Comparison of ENCODE assay signal across 9 mouse cellular contexts in the genomic region with DNA sequence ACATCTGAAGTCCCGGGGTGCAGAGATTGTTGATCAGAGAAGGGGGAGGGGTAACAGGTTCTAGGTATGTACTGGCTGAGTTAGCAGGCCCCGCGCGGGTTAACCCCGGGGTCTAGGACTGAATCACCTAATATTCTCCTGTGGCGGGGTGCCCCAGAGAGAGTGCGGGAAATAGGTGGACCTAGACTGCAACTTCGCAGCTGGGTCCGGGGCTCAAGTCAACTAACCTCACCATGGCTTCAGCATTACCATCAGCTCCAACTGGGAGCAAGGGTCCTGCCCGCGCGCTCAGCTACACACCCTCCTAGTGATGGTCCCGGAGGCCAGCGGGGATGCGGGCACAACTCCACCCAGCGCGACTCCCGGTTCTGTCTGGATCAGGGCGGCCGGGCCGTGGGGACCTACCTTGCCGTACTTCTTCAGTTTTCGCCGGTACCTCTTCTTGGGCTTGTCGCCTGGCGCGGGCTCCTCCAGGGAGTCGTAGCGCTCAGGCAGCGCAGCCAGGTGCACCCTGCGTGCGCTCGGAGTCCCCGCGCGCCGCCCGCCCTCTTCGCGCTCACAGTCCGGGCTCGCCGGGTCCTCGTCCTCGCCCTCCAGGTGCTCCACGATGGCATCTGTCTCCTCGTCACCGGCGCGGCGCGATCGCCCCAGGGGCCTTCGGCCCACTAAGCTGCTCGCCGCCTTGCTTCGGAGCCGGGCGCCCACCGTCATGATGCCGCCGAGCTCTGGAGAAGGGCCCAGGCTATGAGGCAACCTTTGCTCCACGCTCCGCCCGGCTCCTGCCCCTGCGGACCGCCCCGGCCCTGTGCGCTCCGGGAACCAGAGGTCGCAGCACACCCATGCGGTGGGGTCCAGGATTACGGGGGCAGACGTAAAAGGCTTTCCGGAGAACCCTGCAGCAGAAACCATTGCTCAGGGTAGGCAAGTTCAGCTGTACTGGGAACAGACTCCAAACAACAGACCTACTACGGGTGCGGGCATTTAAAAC. TPM values are rescaled to one million over a fixed set of nuclear protein-coding genes. Genes with fewer than 3 reads are reported as not detected.
DNase-seq lines count a peak whose midpoint lies in the region; ATAC-seq and TF ChIP-seq lines count a peak whose summit lies in the region.
"Had no signal": no experiment of that assay in that cellular context is flagged by ENCODE, and none has a peak within 500 bp of the region (broad histone marks: within the 10 kb centered on the region; RNA-seq: fewer than 3 reads in every experiment).

TSS of gene C130074G19Rik (minus strand) at position 938 of the 988 bp plus-strand sequence.

- peak; percentile 67 for ATAC-seq in forebrain, embryonic 13.5 days
- ATAC-seq in heart, postnatal 0 days (ENCODE audit: insufficient read depth, low read depth): peak; percentile 94
- ATAC-seq in lung, embryonic 14.5 days (ENCODE audit: insufficient read depth): peak; percentile 93

- no peak for TF ChIP-seq EP300 in heart, postnatal 0 days (IDR thresholded peaks at IDR 0.05; ENCODE audit: low read depth)

- 3% methylated on average over 75 of the region's 77 CpGs for WGBS in forebrain, embryonic 13.5 days
- 2% methylated on average over 71 of the region's 77 CpGs for WGBS in heart, postnatal 0 days
- 3% methylated on average over 77 of the region's 77 CpGs for WGBS in lung, embryonic 14.5 days

- no peaks in the 10 kb centered on the region for H3K36me3 ChIP-seq in forebrain, embryonic 13.5 days (ENCODE audit: poor library complexity, severe bottlenecking)
- H3K36me3 ChIP-seq in heart, postnatal 0 days (replicated peaks; ENCODE audit: control insufficient read depth, insufficient read depth, low read length): no peaks in the 10 kb centered on the region
- no peaks in the 10 kb centered on the region for H3K36me3 ChIP-seq in lung, embryonic 14.5 days (ENCODE audit: insufficient read depth)

- H3K4me2 ChIP-seq in forebrain, embryonic 13.5 days: peak within 1 kb of the TSS; percentile 77
- H3K4me2 ChIP-seq in heart, postnatal 0 days (ENCODE audit: low read depth, low read length): peak within 1 kb of the TSS; percentile 75
- peak within 1 kb of the TSS; percentile 79 for H3K4me2 ChIP-seq in lung, embryonic 14.5 days

- TF ChIP-seq CTCF in heart, postnatal 0 days (IDR thresholded peaks at IDR 0.05; ENCODE audit: low read depth): peak; percentile 69
- TF ChIP-seq CTCF in lung, embryonic 14.5 days (IDR thresholded peaks at IDR 0.05; ENCODE audit: low read depth): peak; percentile 68

- H3K9me3 ChIP-seq in forebrain, embryonic 13.5 days (replicated peaks): no peaks in the 10 kb centered on the region
- no peaks in the 10 kb centered on the region for H3K9me3 ChIP-seq in heart, postnatal 0 days (replicated peaks; ENCODE audit: control insufficient read depth, low read length)
- H3K9me3 ChIP-seq in lung, embryonic 14.5 days (ENCODE audit: low read depth, low read length): no peaks in the 10 kb centered on the region

- no peak within 1 kb of the TSS for H3K27ac ChIP-seq in forebrain, embryonic 13.5 days
- H3K27ac ChIP-seq in heart, postnatal 0 days (ENCODE audit: low read depth): no peak within 1 kb of the TSS
- no peak within 1 kb of the TSS for H3K27ac ChIP-seq in lung, embryonic 14.5 days (ENCODE audit: low read depth)

- peak within 1 kb of the TSS; percentile 46 for H3K4me3 ChIP-seq in forebrain, embryonic 13.5 days
- H3K4me3 ChIP-seq in heart, postnatal 0 days (ENCODE audit: low read depth, low read length): peak within 1 kb of the TSS; percentile 69
- H3K4me3 ChIP-seq in lung, embryonic 14.5 days (ENCODE audit: low read depth, low read length): peak within 1 kb of the TSS; percentile 51
- H3K4me3 ChIP-seq: myocyte had no signal

- H3K9ac ChIP-seq in forebrain, embryonic 13.5 days: peak within 1 kb of the TSS; percentile 65
- peak within 1 kb of the TSS; percentile 56 for H3K9ac ChIP-seq in heart, postnatal 0 days (replicated peaks; ENCODE audit: low read depth, low read length)
- H3K9ac ChIP-seq in lung, embryonic 14.5 days: peak within 1 kb of the TSS; percentile 53

- H3K27me3 ChIP-seq in forebrain, embryonic 13.5 days: peaks cover 40% of the 10 kb centered on the region
- H3K27me3 ChIP-seq in heart, postnatal 0 days (ENCODE audit: control insufficient read depth, insufficient read depth, low read length): peaks cover 39% of the 10 kb centered on the region
- peaks cover 38% of the 10 kb centered on the region for H3K27me3 ChIP-seq in lung, embryonic 14.5 days (ENCODE audit: insufficient read depth, low read length)

- H3K4me1 ChIP-seq in forebrain, embryonic 13.5 days: peaks cover 11% of the 10 kb centered on the region
- no peaks in the 10 kb centered on the region for H3K4me1 ChIP-seq in heart, postnatal 0 days (ENCODE audit: control insufficient read depth, insufficient read depth)
- H3K4me1 ChIP-seq in lung, embryonic 14.5 days (ENCODE audit: insufficient read depth): no peaks in the 10 kb centered on the region

- peak; percentile 26 for DNase-seq in right cerebral cortex, postnatal 4 days
- DNase-seq in right cerebral cortex, adult 18-20 months: no peak
- peak; percentile 49 for DNase-seq in heart, postnatal 0 days (ENCODE audit: low spot score)
- peak; percentile 92 for DNase-seq in kidney, postnatal 14 days
- DNase-seq in lung, embryonic 14.5 days: peak; percentile 76
- DNase-seq in ovary, adult 18-20 months (ENCODE audit: low spot score): peak; percentile 72
- no peak for DNase-seq in cerebellum, adult 11-12 months

RNA-seq across cellular contexts. Expression of gene C130074G19Rik, which starts in this region (rescaled TPM):
- 0.89 and 1.0 TPM in 2 replicates for polyA plus RNA-seq in forebrain, embryonic 13.5 days (2015; fragmentation: Nextera tagmentation; extraction: Ambion mirVana)
- total RNA-seq in heart, postnatal 0 days (2014; rRNA removed; ENCODE audit: low replicate concordance): 10.3 and 10.7 TPM in 2 replicates
- 1.6 and 1.8 TPM in 2 replicates for polyA plus RNA-seq in heart, postnatal 0 days (2015; fragmentation: Nextera tagmentation; extraction: Ambion mirVana)
- 2.5 and 3.0 TPM in 2 replicates for polyA plus RNA-seq in lung, embryonic 14.5 days (2014; fragmentation: Nextera tagmentation; extraction: Ambion mirVana)

Comparison
In these comparisons a context has a peak if more than half of its experiments do, and no peak if none do; other contexts are left out.
1. DNase-seq: peak in right cerebral cortex, postnatal 4 days (single experiment), heart, postnatal 0 days (single experiment), kidney, postnatal 14 days (single experiment), lung, embryonic 14.5 days (single experiment) and ovary, adult 18-20 months (single experiment); none in right cerebral cortex, adult 18-20 months (single experiment) and cerebellum, adult 11-12 months (single experiment).
2. Peak in every context shown above with its lines, with median percentiles within 50 percentile points of each other: ATAC-seq, H3K4me2 ChIP-seq, H3K4me3 ChIP-seq and H3K9ac ChIP-seq.